Mouse (Mus musculus) olfactory bulb, adult 2 months (tissue): ENCODE measurements at regions not wholly inside any gene's neighbourhood (a gene's known extent, or its start where the extent isn't known, plus 50 kb on each side); places are given as distances from the start of the nearest gene placed in this dataset.

Experiments
- CTCF ChIP-seq: fragments of 200-500 bp; IDR thresholded peaks from 2 replicates; pipeline ENCODE4 v1.5.1; 2012; ENCODE audit warnings: low read depth, mild to moderate bottlenecking, low read length, moderate library complexity; ENCODE audit not compliant: insufficient read depth
- POLR2A ChIP-seq: fragments of 200-500 bp; IDR thresholded peaks from 2 replicates; pipeline ENCODE4 v1.6.1; 2012; ENCODE audit warnings: mild to moderate bottlenecking, low read depth, low read length, moderate library complexity; ENCODE audit not compliant: insufficient read depth

DNA sequence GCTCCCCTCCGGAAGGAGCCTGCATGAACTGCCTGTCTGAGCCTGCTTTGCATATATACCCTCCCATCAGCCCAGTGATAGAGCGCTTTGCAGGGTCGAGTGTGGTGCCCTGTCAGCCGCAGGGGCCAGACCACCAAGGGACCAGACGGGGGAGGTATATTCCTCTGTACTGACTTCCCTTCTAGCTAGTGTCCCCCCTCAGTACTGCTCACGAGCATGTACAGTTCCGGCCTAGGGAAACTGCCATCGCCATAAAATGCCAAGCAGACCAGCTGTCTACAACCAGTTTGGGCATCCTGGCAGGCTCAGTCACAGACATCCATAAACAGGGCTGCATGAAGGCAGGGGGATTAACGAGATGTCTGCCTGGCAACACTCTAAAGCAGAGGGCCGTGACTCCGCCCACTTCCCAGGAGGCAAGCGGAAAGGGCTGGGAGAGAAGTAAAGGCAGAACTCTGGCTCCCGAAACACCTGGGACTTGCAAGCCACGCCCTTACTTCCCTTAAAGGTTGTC is 68.6 kb upstream of the Zfp536 start:
- TF ChIP-seq CTCF, result no peak
- TF ChIP-seq POLR2A, result no peak
